Mouse (Mus musculus) spleen, adult 2 months (tissue): ENCODE measurements around the gene C1qb. TPM values are rescaled to one million over a fixed set of nuclear protein-coding genes. Genes with fewer than 3 reads are reported as not detected.

ENCODE experiments used
- DNase-seq, 2 experiments: peaks; one replicate each; pipeline versions ENCODE4 v3.0.0 to v3.0.0-alpha.2; 2012 to 2021; ENCODE audit warnings: low spot score in 2 of 2, low read depth in 1 of 2
- H3K27ac ChIP-seq: fragments of 200-500 bp; 2 replicates; pipeline ENCODE4 v1.5.1; 2012; ENCODE audit warnings: low read length, inconsistent platforms; ENCODE audit not compliant: insufficient read depth
- H3K27me3 ChIP-seq: fragments of 200-500 bp; 2 replicates; pipeline ENCODE4 v1.6.1; 2012; ENCODE audit warnings: mild to moderate bottlenecking, moderate library complexity, low read length, inconsistent platforms; ENCODE audit not compliant: control insufficient read depth, insufficient read depth
- H3K36me3 ChIP-seq: fragments of 200-500 bp; 2 replicates; pipeline ENCODE4 v1.6.1; 2012; ENCODE audit warnings: mild to moderate bottlenecking, low read length, inconsistent platforms; ENCODE audit not compliant: control insufficient read depth, insufficient read depth
- H3K4me1 ChIP-seq: fragments of 200-500 bp; 2 replicates; pipeline ENCODE4 v1.6.1; 2011; ENCODE audit warnings: inconsistent platforms; ENCODE audit not compliant: control insufficient read depth, insufficient read depth, insufficient read length
- H3K4me3 ChIP-seq: fragments of 200-500 bp; 2 replicates; pipeline ENCODE4 v1.5.1; 2011; ENCODE audit warnings: mild to moderate bottlenecking, inconsistent platforms; ENCODE audit not compliant: insufficient read depth, insufficient read length; ENCODE audit errors: extremely low read depth
- CTCF ChIP-seq: fragments of 200-500 bp; IDR thresholded peaks from 2 replicates; pipeline ENCODE4 v1.5.1; 2011; ENCODE audit warnings: mild to moderate bottlenecking, inconsistent platforms; ENCODE audit not compliant: insufficient read depth, insufficient read length, insufficient replicate concordance; ENCODE audit errors: extremely low read depth
- POLR2A ChIP-seq: fragments of 200-500 bp; IDR thresholded peaks from 2 replicates; pipeline ENCODE4 v1.6.1; 2011; ENCODE audit warnings: low read depth, low read length, inconsistent platforms
- WGBS: fragments of 180-500 bp; shearing (Covaris S2); methylation state at CpG from one replicate; pipeline ENCODE4 v1.1.7; 2018; 5-methylcytosine and 5-hydroxymethylcytosine counted together
- polyA plus RNA-seq: library from polyadenylated mRNA; depleted of rRNA; stranded (reverse); fragments of >200 nt; gene quantifications from 2 replicates; pipeline ENCODE4 v1.2.3, GENCODE M21; 2012

The C1qb gene
- polyA plus RNA-seq, 1 experiment, result 284 TPM

GRCm38 (mm10) chr4:136894821-136895220, 8.8 kb upstream of the C1qb start:
- Histone ChIP-seq H3K4me3 (no peak overlapping the region), H3K27me3 (no peaks in the 10 kb centered on the region), H3K36me3 (no peaks in the 10 kb centered on the region), H3K27ac (no peak overlapping the region), H3K4me1 (no peaks in the 10 kb centered on the region)
- TF ChIP-seq CTCF, result no peak
- TF ChIP-seq POLR2A, result no peak
- WGBS, result 61% methylated on average over 4 of the region's 4 CpGs
- DNase-seq, result no peak

GRCm38 (mm10) chr4:136893691-136894543, 7.9 kb upstream of the C1qb start:
- TF ChIP-seq CTCF, result peak; percentile 26; the same call in 1 of the 2 replicates
- TF ChIP-seq POLR2A, result no peak
- no peaks in the 10 kb centered on the region for H3K27me3 ChIP-seq
- no peak for DNase-seq
- 8% methylated on average over 9 of the region's 9 CpGs for WGBS
- no peak overlapping the region for H3K4me3 ChIP-seq
- no peak overlapping the region for H3K27ac ChIP-seq
- no peaks in the 10 kb centered on the region for H3K36me3 ChIP-seq
- no peaks in the 10 kb centered on the region for H3K4me1 ChIP-seq

GRCm38 (mm10) chr4:136892811-136893210, 6.8 kb upstream of the C1qb start, which contains the start of gene C1qc:
Gene C1qc (minus strand): TSS chr4:136893065.
- TF ChIP-seq POLR2A (no peak; the same call in 1 of the 2 replicates), CTCF (no peak)
- no peak for DNase-seq
- no peaks in the 10 kb centered on the region for H3K4me1 ChIP-seq
- 11% methylated on average over 5 of the region's 5 CpGs for WGBS
- H3K4me3 ChIP-seq, result peak within 1 kb of the TSS; percentile 17; the same call in 1 of the 2 replicates
- H3K27me3 ChIP-seq, result no peaks in the 10 kb centered on the region
- H3K36me3 ChIP-seq, result no peaks in the 10 kb centered on the region
- H3K27ac ChIP-seq, result peak within 1 kb of the TSS; percentile 61

- WGBS, result 51% methylated on average over 7 of the region's 7 CpGs
- H3K27ac ChIP-seq, result peak overlapping the region; percentile 61
Measured at GRCm38 (mm10) chr4:136892371-136892770, 6.4 kb upstream of the C1qb start.

GRCm38 (mm10) chr4:136891115-136891514, 5.1 kb upstream of the C1qb start:
- DNase-seq, result no peak
- Histone ChIP-seq H3K4me1 (no peaks in the 10 kb centered on the region), H3K36me3 (no peaks in the 10 kb centered on the region), H3K27me3 (no peaks in the 10 kb centered on the region), H3K27ac (peak overlapping the region; percentile 61), H3K4me3 (peak overlapping the region; percentile 21)
- TF ChIP-seq POLR2A, result no peak
- no peak for TF ChIP-seq CTCF
- WGBS, result 74% methylated on average over 4 of the region's 4 CpGs

More at GRCm38 (mm10) chr4:136892371-136892770, 6.4 kb upstream of the C1qb start:
- Histone ChIP-seq H3K4me3 (peak overlapping the region; percentile 17; the same call in 1 of the 2 replicates), H3K4me1 (no peaks in the 10 kb centered on the region), H3K36me3 (no peaks in the 10 kb centered on the region), H3K27me3 (no peaks in the 10 kb centered on the region)
- DNase-seq, result no peak
- no peak for TF ChIP-seq CTCF
- no peak for TF ChIP-seq POLR2A

- TF ChIP-seq CTCF, result no peak
- no peak for TF ChIP-seq POLR2A
- WGBS, result 80% methylated on average over 15 of the region's 15 CpGs
- DNase-seq, result no peak
- no peaks in the 10 kb centered on the region for H3K27me3 ChIP-seq
- H3K4me1 ChIP-seq, result no peaks in the 10 kb centered on the region
- H3K4me3 ChIP-seq, result 0 out of 2 replicates have a peak overlapping the region, but pooled peaks have one; percentile 9
- peak overlapping the region; percentile 57 for H3K27ac ChIP-seq
- no peaks in the 10 kb centered on the region for H3K36me3 ChIP-seq
Measured at GRCm38 (mm10) chr4:136889981-136890380, 4.0 kb upstream of the C1qb start.

- 74% methylated on average over 5 of the region's 5 CpGs for WGBS
- Histone ChIP-seq H3K27me3 (no peaks in the 10 kb centered on the region), H3K36me3 (no peaks in the 10 kb centered on the region), H3K4me3 (no peak overlapping the region), H3K27ac (no peak overlapping the region), H3K4me1 (no peaks in the 10 kb centered on the region)
- no peak for TF ChIP-seq POLR2A
- no peak for TF ChIP-seq CTCF
- no peak for DNase-seq
Measured at GRCm38 (mm10) chr4:136887714-136888113, 1.7 kb upstream of the C1qb start.
